Mouse (Mus musculus) induced T-regulatory cell, adult 2 months (primary cell): ENCODE data around the gene Kansl2.

Experiments
- DNase-seq: peaks from one replicate; pipeline ENCODE4 v3.0.0-alpha.2; 2012; ENCODE audit warnings: low read depth

Kansl2 gene

DNA sequence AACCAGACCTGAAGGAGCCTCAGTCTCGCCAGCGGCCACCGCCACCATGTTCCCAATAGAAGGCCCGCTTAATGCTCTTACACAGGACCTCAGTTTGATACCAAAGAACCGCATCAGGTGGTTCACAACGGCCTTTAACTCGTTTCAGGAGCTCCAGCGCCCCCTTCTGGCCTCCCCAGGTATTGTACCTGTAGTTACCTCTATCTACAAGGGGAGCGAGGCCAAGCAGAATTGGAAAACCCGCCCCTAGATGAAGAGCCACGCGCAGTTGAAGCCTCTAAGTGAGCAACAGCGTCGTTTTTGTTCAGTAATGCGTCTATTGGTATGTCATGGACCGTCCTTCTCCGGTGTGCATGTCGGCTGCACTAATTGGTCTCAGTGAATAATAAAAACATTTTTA, 29.6 kb downstream of the Kansl2 start:
- peak; percentile 88 for DNase-seq

DNA sequence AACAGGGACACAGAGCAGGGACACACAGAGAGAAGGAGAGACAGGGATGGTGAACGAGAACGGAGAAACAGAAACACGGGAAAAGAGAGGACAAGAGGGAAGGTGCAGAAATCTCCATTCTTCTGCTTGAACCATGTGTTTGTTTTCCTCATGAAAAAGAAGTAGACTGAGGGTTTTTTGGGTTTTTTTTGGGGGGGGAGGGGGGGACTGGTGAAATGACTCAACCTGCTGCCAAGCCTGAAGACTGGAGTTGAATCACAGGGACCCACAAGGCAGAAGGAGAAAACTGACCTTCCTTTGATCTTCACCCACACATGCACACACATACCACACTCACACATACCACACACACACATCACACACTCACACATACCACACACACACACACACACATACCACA, 30.7 kb downstream of the Kansl2 start:
- DNase-seq: no peak

DNA sequence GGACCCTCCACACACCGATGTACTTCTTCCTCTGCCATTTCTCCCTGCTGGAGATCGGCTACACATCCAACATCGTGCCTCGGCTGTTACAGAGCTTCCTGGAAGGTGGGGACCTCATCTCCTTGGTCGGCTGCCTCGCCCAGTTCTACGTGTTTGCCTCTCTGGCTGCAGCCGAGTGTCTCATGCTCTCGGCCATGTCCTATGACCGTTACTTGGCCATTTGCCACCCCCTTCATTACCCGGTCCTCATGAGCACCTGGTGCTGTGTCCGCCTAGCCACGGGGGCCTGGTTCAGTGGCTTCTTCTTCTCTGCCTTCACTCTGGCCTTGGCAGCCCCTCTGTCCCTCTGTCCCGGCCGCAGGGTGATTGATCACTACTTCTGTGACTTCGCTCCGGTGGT, 36.4 kb downstream of the Kansl2 start:
- no peak for DNase-seq

DNA sequence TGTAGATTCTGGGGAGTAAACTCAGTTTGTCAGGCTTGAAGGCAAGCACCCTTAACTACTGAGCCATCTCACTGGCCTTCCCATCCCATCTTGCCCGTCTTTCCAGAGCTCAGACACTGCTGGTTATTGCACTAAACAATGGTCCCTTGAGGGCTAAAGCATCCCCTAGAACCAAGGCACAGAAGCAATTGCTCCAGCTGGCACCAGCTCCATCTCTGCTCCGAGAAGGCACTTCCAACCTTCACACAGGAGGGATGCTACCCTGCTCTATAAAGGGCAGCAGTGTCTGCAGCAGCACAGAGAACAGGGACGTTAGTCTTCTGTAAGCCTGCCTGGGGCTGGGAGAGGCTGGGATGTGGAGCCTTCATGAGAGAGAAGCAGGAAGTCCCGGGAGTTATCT, 42.0 kb downstream of the Kansl2 start, which contains the start of gene Olfr279:
Gene Olfr279, plus strand, starts transcription at position 301 of the 400 bp plus-strand sequence.
- no peak for DNase-seq

DNA sequence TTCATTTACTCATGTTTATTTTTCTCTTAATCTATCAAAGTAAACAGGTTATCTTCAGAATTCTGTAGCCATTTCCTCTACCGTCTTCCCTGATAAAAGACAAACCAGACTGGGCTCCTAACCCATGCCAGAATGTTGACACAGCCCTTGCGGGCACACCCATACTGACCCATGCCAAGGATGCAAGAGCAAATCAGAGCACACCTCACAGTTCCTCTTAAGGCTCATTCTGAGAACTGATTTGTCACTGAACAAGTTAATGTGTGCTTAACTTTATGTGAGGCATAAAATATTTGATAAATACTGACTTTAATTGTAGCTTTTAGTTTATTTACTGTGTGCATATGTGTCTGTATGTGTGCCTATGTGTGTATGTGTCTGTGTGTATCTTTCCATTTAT, 42.7 kb downstream of the Kansl2 start:
- no peak for DNase-seq

DNA sequence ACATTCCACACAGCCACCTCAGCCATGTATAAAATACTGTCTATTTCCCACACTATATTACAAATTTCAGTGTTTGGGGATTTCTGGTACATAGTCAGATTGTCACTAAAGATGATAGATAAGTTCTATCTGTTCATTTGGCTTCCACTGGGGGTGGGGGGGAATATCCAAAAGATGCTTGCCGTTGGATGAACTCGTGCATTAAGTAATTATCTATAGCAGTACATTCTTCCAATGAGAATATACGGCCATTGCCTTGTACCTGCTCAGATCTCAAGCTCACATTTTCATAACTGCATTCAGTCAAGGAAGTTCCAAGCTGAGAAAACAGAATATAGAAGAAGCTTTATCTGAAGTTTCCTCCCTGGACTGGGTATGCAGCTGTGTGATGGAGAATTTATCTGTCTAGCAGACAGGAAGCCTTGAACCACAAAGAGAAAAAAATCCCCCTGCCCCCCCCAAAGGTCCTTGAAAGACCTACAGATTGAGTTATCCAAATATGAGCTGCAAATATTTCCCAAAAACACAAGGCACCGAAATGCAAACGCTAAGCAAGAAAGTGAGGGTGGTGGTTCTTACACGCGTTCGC, 47.5 kb downstream of the Kansl2 start:
- DNase-seq: peak; percentile 43

DNA sequence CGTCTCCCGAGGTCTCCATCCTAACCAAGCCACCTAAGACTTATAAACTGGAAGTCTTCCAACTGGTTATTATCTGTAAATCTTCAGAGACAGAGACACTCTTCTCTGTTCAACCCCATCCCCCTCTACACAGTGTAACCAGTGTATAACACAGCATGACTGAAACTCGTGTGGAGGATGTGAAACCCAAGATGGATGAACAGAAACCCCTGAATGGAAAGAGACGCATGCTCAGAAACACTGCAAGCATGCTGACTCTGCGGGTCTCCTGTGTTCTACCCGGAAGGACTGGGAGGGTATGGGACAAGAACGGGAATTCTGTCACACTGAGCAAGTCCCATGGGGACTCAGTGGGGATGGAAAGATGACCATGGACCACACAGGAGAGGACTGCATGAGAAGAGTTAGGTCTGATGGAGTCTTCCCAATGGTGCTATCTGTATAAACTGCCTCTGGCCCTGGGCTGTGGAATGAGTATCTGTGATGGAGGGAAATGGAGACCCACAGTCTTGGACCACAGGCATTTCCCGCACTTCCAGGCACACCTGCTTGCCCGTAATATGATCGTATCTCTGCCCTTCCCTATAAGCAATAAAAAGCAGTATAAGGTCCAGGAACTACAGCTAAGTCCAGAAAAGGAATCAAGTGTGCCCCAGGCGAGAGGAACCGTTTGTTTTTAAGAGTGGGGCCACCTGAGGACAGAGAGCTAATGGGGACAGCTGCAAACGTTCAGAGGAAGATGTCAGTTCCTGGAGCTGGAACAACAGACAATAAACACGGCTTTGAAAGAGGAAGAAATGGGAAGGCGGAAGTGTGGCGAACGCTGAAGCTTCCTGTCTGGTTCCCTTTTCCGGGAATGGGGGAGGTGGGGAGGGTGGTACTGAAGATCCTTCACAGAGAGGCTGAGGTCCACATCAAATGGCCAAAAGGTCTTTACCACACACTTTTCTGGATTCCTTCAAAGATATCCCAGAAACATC, 49.9 kb downstream of the Kansl2 start:
- peak; percentile 30 for DNase-seq

DNA sequence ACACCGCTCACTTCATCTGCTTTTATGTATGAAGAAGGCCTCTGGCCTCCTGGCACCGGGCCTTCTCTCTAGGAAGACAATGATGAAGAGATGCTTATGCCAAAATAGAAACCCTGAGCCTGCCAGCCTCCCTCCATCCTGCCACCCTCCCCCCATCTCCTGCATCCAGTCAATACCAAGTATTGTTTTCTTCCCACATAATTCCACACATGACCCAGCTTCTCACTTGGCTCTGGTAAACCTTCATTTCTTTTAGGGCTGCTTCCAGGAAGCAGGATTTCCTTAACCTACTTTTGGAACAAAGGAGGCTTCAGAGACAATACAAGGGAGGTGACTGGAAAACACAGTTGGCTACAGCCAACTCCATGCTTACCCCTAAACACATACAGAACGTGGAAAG, 51.4 kb downstream of the Kansl2 start, which contains the start of gene Lalba:
Gene Lalba, minus strand, starts transcription at position 21 of the 400 bp plus-strand sequence.
- DNase-seq: no peak

DNA sequence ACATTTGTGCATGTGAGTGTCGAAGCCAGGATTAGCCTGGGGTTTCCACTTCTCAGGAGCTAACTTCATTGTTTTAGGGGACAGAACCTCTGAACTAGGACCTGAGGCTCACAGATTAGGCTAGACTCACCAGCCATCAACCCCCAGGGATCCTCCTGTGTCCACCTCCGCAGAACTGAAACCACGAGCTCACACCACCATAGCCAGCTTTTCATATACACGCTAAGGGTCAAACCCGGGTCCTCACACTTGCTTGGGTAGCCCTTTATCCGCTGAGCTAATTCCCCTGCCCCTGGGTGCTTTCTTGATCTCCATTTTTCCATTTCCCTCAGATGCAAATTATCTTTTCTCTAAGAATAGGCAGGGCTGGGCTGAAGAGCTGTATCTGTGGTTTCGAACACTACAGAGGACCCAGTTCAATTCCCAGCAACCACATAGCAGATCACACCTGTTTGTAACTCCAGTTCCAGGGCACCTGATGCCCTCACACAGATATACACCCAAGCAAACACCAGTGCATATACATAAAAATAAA, 54.4 kb downstream of the Kansl2 start:
- no peak for DNase-seq

DNA sequence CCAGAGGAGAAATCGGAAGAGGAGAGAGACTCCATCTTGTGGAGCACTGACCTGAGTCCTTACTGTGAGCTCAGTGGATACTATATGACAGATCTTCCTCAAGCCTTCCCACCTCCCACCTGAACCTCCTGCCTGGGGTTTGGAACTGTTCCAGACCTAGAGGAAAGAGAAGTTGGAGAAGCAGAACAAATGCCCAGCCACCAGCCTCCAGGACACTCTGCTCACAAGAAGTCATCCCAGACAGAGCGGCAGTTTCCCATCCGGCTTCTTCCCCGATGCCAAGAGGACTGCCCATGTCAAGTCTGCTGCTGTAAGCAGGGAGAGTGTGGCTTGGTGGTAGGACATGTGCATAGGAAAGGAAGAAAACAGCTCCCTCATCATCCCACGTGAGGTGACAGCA, 57.8 kb downstream of the Kansl2 start:
- no peak for DNase-seq

DNA sequence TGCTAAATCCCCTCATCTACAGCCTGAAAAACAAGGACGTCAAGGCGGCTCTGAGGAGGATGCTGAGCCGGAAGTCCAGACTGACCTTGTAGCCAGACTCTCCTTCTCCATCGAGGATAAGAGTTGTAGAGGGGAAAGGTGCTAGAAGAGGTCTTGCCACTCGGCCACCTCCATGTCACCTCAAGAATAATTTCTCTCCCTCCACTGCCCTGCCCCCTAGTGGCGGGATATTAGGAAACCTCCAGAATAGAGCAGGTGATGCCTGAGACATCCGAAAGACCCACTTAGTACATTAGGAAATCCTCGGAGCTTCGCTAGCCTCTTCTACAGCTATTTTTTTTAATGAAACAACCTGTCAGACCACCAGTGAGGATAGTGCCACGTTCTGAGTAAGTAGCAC, 58.7 kb downstream of the Kansl2 start:
- peak; percentile 67 for DNase-seq

DNA sequence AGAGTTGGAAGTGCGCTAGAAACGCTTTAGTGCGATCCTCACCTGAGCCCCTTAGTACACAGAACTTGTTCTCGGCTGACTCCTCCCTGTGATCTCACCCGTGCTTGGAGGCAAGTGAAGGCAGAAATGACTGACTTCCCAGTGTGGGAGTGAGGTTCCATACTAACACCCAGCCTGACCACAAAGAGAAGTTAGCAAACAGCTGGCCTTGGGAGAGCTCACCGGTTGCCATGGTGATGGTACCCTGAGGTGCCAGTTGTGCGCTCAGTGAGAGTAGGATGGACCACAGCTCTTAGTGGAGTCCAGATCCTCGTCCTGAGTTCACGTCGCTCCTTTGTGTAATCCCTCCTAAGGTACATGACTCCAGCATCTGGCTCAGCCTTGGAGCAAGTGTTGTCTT, 59.1 kb downstream of the Kansl2 start:
- no peak for DNase-seq

DNA sequence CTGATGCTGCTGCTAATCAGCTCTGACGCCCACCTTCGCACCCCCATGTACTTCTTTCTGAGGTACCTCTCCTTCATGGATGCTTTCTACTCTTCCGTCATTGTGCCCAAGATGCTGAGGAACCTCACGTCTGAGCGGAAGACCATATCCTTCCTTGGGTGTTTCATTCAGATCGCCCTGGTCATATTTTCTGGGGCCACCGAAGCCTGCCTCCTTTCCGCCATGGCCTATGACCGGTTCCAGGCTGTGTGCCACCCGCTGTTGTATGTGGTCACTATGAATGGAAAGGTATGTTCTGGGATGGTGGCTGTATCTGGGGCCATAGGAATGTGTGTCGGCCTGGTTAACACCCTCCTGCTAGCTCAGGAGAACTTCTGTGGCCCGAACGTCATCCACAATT, 62.5 kb downstream of the Kansl2 start:
- DNase-seq: no peak

DNA sequence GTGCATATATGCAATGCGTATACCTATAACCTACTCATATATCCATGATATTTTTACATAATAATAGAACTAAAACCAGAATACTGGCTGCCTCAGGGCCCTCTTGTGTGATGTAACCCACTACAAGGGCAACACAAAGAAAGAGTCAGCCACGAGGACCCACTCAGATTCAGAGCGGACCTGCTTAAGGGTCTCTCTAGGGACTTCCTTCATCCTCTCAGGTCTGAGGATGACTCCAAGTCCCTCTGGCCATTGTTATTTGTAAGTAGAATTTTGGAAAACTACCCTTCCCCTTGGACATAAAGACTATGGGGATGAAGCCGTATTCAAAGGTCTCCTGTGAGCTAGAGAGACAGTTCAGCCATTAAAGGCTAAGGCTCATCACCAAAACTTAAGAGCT, 64.5 kb downstream of the Kansl2 start, which contains the start of gene OR5BS1P:
Gene OR5BS1P, plus strand, starts transcription at position 301 of the 400 bp plus-strand sequence.
- no peak for DNase-seq
